Mouse (Mus musculus): Measurements from ENCODE around the gene Ssc4d. TPM values are rescaled to one million over a fixed set of nuclear protein-coding genes. Genes with fewer than 3 reads are reported as not detected.

The Ssc4d gene
- total RNA-seq, 1 experiment from 2014 or later = 3.4 TPM

DNA sequence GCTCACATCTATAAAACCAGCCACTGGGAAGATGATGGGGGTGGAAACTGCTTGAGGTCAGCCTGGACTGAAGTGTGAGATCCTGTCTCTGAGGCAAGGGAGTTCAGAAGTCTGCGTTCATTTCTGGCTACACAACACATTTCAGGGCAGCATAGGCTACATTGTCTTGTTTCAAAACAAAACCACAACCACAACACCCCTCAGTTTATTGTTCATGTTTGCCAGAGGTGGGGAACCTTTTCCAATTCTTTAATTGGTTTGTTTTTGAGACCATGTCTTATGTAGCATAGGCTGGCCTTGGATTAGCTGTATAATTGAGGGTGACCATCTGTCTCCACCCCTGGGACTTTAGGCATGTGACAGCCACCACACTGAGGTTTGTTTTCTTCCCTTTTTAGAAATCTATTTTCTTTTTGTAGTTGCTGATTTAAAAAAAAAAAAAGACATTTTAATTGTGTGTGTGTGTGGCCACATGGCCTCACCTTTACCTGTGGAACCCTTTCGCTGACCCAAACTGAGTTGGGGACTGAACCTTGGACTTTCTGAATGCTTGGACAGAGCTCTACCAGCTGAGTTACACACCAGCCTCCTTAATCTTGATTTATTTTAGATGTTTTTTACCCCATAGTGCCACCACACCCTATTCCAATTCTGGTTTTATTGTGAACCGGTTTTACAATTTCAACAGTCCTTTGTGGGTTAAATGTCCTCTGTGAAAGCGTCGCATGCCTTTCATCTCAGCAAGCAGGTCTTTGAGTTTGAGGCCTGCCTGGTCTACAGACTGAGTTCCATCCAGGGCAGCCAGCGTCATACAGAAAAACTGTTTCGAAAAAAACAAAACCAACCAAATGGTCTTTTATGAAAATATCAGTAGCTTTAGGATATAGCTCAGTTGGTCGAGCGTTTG is 17.8 kb downstream of the Ssc4d start:
- no peak for ATAC-seq (replicated peaks in 1 of 2; ENCODE audit: insufficient read depth in 1 of 2, low FRiP score in 2 of 2, low TSS enrichment in 1 of 2, low read depth in 1 of 2, poor library complexity in 2 of 2, severe bottlenecking in 2 of 2)

DNA sequence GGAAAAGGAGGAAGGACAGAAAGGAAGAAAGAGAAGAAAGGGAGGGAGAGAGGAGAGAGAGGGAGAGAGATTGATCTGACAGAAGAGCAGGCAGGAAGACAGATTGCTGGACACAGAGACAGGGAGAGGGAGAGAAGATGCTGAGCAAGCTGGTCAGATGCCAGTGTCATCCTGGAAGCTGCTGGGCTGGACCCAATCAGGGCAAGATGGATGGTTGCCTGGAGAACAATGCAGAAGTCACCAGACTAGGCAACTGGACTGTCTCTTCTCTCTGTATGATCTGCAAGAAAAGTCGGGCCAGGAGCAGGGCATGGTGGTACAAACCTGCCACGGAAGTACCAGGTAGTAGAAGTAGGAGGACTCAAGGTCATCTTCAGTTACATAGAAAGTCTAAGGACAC is 21.5 kb downstream of the Ssc4d start:
- no peak for ATAC-seq (replicated peaks in 1 of 2; ENCODE audit: insufficient read depth in 1 of 2, low FRiP score in 2 of 2, low TSS enrichment in 1 of 2, low read depth in 1 of 2, poor library complexity in 2 of 2, severe bottlenecking in 2 of 2)

DNA sequence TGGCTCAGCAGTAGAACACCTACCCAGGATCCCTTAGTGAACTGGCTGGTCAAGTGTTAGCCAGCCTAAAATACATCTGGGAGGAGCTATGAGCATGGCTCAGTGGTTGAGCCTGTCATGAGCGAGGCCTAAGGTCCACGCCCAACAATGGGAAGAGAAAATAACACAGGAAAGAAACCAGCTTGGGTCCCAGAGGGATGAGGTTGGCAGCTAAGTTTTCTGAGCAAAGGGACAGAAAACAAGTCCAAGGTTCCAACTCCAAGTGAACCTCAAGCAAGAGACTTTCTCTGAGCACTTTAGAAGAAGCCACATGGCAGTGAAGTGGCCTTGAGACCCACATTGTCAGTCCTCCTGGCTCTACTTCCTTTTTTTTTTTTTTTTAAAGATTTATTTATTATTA is 22.7 kb downstream of the Ssc4d start:
- no peak for ATAC-seq (replicated peaks in 1 of 2; ENCODE audit: insufficient read depth in 1 of 2, low FRiP score in 2 of 2, low TSS enrichment in 1 of 2, low read depth in 1 of 2, poor library complexity in 2 of 2, severe bottlenecking in 2 of 2)

DNA sequence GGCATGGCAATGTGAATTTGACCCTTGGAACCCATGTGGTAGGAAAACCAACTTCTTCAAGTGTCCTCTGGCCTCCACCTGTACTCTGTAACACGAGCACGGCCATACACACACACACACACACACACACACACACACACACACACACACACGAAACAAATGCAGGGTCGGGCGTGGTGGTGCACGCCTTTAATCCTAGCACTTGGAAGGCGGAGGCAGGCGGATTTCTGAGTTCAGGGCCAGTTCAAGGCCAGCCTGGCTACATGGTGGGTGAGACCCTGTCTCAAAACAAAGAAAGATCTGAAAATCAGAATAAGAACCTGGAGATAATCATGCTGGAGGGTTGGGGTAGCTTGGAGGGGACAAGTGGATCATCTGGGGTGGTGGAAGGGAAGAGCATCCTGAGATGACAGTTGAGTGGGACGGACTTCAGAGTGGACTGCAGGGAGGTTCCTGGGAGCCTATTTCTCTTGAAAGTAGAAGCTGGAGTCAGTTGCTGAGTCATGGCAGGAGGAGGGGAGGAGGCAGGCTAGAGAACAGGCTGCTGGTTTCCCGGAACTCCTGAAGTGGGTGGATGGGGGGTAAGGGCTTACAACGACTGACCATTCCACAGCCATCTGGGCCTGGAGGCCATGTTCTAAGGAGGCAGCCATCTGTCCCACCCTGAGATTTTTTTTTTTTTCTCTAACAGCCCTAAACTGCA is 23.5 kb downstream of the Ssc4d start:
- peak in 1 of 2 experiments; percentile 65; a peak in 3 of 4 replicates for ATAC-seq (replicated peaks in 1 of 2; ENCODE audit: insufficient read depth in 1 of 2, low FRiP score in 2 of 2, low TSS enrichment in 1 of 2, low read depth in 1 of 2, poor library complexity in 2 of 2, severe bottlenecking in 2 of 2)

DNA sequence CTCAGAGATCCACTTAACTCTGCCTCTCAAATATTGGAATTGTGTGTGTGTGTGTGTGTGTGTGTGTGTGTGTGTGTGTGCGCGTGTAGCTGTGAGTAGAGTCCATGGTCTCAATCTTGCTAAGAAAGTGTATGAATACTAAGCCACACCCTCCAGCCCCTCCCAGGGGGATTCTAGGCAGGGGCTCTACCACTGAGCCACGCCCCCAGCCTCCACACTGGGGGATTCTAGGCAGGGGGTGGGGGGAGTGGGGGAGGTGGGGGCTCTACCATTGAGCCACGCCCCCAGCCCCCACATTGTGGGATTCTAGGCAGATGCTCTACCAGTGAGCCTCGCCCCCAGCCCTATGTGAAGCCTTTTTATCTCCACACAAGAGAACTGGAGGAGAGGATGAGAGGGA is 27.7 kb downstream of the Ssc4d start:
- no peak for ATAC-seq (replicated peaks in 1 of 2; ENCODE audit: insufficient read depth in 1 of 2, low FRiP score in 2 of 2, low TSS enrichment in 1 of 2, low read depth in 1 of 2, poor library complexity in 2 of 2, severe bottlenecking in 2 of 2)

DNA sequence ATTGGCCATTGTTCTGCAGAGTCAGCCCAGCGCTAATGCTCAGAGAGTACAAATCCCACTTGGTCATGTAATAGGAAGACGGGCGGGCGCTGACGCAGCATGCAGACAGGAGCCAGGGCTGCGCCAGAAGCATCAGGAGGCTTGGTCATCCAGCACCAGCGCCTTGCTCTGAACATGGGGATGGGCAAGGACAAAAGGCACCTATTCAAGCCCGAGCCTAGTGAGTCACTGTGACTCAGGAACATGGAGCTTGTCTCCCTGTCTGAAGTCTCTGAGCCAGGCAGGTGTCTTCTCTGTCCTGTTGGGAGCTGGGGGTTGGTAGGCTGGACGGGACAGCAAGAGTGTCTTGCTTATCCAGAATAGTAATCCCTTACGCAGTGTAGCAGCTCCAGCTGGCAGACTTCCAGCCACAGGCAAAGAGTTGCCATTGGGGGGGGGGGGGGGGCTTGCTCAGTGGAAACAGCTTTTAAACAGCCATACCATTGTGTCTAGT is 28.4 kb downstream of the Ssc4d start:
- no peak for ATAC-seq (replicated peaks in 1 of 2; ENCODE audit: insufficient read depth in 1 of 2, low FRiP score in 2 of 2, low TSS enrichment in 1 of 2, low read depth in 1 of 2, poor library complexity in 2 of 2, severe bottlenecking in 2 of 2)

DNA sequence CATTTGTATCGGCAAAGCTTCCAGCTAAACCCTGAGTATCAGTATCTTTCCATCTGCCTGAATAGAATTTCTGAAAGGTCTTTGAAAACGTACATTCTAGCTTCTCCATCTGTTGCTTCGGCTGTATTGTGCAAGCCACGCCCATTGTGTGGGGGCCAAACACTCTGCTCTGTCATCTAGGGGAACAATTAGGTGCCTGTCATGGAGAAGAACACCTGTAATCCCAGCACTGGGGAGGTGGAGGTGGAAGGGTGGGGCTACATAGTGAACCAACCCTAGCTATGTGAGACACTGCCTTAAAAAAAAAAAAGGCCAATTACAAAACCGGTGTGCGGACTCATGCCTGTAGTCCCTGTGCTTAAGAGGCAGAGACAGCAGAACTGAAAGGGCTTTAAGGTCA is 31.6 kb downstream of the Ssc4d start:
- ATAC-seq (replicated peaks in 1 of 2; ENCODE audit: insufficient read depth in 1 of 2, low FRiP score in 2 of 2, low TSS enrichment in 1 of 2, low read depth in 1 of 2, poor library complexity in 2 of 2, severe bottlenecking in 2 of 2) = no peak

DNA sequence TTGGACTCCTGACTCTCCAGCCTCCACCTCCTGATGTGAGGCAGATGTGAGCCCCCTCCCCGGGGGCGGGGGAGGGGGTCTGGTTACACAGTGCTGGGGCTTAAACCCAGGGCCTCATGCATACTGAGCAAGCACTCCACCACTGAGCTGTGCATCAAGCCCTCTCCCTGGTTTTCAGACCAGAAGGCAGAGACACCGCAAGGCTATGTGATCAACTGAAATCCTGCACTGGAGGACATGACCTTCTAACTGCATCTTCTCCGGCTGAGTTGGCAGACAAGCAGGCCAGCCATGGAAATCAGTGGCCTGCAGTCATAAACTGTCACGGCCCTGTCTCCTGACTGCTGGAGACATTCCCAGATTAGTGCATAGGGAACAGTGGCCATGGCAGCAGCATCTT is 33.7 kb downstream of the Ssc4d start:
- ATAC-seq (replicated peaks in 1 of 2; ENCODE audit: insufficient read depth in 1 of 2, low FRiP score in 2 of 2, low TSS enrichment in 1 of 2, low read depth in 1 of 2, poor library complexity in 2 of 2, severe bottlenecking in 2 of 2) = no peak

DNA sequence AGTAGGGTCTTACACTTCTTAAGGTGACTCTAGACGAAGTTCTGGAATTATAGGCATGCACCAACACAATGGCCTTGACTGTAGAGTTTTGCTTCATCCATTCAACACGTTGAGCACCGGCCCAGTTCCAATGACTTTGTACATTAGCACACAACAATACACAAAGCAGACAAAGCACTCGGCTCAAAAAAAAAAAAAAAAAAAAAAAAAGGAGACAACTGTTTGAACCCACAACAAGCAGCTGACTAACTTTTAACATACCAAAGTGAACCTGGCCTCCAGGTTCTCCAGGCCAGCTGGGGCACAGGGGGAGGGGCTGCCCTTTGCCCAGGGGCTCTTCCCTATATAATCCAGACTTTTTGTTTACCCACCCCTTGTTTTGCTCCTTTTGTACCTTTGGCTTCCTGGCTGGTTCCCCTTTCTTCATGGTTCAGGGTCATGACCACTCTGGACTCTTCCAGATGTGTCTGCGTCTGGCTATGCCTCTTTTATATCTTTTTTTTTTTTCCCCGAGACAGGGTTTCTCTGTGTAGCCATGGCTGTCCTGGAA is 38.6 kb downstream of the Ssc4d start:
- ATAC-seq (replicated peaks in 1 of 2; ENCODE audit: insufficient read depth in 1 of 2, low FRiP score in 2 of 2, low TSS enrichment in 1 of 2, low read depth in 1 of 2, poor library complexity in 2 of 2, severe bottlenecking in 2 of 2) = no peak

DNA sequence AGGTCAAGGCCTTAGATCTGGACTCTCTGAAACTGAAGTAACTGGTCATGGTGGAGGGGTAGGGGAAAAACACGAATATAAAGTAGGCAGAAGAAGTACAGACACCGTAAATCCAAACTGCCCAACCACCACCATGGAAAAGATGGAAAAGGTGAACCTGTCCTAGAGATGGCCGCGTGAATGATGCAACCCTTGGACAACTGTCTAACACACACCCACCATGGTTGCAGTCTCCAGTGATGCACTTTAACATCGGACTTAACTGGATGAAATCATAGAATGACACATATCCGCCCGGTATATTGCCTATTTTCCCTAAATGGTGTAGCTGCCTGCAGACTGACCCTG is 39.2 kb downstream of the Ssc4d start:
- ATAC-seq (replicated peaks in 1 of 2; ENCODE audit: insufficient read depth in 1 of 2, low FRiP score in 2 of 2, low TSS enrichment in 1 of 2, low read depth in 1 of 2, poor library complexity in 2 of 2, severe bottlenecking in 2 of 2) = no peak

DNA sequence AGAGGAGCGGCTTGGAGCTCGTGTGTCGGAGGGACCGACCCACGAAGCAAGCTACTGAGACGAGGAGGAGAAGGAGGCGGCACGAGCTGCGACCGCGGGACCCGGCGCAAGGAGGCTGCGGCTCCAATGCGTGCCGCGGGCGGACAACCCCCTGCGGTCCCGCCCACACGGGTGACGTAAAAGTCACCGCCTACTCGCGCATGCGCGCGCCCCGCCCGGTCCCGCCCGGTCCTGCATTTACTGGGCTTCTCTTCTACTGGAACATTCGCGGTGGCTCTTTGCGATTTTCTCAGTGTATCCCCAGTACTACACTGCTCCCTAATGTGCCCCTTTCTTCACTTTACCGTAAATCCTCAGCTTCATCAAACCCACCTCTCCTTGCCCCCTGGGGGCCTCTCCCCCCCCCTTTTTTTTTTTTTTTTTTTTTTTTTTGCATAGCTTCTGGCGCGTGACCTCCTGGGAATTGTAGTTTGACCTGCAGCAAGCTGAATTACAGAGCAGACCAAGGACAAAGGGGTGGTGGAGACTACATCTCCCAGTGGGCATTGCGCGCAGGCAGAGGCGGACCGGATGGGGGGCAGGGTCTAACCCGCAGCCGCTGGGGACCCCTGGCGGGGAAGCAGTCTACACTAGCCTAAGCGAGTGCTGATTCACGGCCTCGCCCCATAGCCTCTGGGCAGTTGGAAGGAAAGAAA is 39.7 kb downstream of the Ssc4d start, which contains the start of gene Ywhag:
TSS of gene Ywhag (minus strand) at position 136 of the 695 bp plus-strand sequence.
- peak; percentile 91 to 98 for ATAC-seq (replicated peaks in 1 of 2; ENCODE audit: insufficient read depth in 1 of 2, low FRiP score in 2 of 2, low TSS enrichment in 1 of 2, low read depth in 1 of 2, poor library complexity in 2 of 2, severe bottlenecking in 2 of 2)

DNA sequence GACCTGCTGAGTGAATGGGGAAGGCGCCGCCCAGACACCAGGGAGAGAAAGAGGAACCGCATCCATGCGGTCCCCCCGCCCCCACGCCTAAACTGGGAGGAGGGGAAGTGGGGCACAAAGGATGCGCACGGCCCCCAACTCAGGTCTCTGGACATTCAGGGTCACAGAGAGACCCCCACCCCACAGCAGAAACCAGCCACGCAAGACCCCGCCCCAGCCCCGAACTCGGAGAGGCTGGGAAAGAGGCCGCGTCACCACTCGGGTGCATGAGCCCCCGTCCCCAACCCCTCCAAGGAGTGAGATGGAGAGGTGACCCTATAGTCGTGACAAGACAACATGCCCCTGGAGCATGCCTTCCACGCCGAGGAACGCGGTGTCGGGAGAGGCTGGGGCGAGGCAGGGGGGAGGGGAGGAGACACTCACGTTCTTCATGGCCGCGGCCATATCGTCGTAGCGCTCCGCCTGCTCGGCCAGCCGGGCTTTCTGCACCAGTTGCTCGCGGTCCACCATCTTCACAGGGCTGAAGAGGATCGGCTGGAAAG is 40.4 kb downstream of the Ssc4d start:
- peak; percentile 44 to 57 for ATAC-seq (replicated peaks in 1 of 2; ENCODE audit: insufficient read depth in 1 of 2, low FRiP score in 2 of 2, low TSS enrichment in 1 of 2, low read depth in 1 of 2, poor library complexity in 2 of 2, severe bottlenecking in 2 of 2)

DNA sequence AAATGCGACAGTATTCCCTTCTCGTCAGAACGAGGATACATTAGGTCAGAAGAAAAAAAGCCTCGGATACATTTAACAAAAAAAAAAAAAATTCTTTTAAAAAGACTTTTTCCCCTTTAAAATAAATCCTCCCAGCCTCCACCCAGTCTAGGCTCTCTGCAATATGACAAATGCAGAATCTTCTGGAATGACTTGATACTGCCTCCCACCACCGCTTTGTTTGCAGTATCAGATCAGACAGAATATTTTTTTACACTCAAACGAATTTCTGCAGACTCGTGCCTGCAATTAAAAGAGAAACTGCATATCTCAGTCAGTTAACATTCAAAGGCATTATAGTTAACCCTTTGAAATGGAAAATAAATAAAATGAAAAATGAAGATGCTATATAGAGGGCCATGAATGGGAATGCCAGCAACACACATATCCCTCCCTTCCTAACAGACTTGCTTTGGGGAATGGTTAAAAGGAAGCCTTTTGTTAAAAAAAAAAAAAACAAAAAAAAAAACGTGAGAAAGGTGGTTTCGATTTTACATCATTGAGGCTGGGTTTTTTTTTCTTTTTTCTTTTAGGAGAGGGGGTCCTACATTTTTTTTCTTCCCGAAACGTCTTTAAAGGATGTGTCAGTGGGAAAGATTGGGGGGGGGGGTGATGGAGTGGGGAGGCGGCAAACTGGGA is 41.0 kb downstream of the Ssc4d start:
- no peak for ATAC-seq (replicated peaks in 1 of 2; ENCODE audit: insufficient read depth in 1 of 2, low FRiP score in 2 of 2, low TSS enrichment in 1 of 2, low read depth in 1 of 2, poor library complexity in 2 of 2, severe bottlenecking in 2 of 2)

DNA sequence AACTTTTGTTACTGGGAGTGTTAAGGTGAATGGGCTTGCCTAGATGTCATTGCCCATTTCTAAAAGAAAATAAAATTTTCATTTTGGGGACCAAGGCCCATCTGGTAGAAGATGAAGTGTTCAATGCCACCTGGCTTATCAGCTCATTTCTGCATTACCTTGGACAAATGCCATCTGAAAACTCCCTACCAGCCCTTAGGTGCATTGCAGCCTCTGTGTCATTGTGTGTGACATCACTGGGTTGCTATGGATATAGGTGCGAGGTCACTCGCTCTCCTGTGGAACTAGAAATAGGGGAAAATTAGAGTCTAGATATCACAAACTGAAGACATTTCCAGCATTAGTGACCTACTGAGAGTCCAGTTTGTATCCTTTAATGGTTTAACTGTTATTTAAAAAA is 42.0 kb downstream of the Ssc4d start:
- no peak for ATAC-seq (replicated peaks in 1 of 2; ENCODE audit: insufficient read depth in 1 of 2, low FRiP score in 2 of 2, low TSS enrichment in 1 of 2, low read depth in 1 of 2, poor library complexity in 2 of 2, severe bottlenecking in 2 of 2)

DNA sequence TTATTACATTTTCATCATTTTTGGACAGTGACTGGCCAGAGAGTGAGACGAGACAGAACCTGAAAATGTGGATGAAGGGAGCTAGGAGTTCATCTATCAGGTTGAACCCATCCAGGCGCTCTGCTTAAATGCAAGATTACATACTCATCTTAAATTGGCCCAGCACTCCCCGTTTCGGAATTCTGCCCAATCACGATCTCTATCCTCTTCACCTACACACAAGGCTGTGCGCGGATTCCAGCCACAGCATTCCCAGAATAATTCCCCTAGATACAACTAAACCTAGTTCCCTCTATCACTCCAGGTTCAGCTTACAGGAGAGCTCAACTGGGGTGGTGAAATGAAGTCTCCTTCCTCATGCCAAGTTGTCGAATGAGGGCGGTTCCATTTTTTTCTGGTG is 42.8 kb downstream of the Ssc4d start:
- no peak for ATAC-seq (replicated peaks in 1 of 2; ENCODE audit: insufficient read depth in 1 of 2, low FRiP score in 2 of 2, low TSS enrichment in 1 of 2, low read depth in 1 of 2, poor library complexity in 2 of 2, severe bottlenecking in 2 of 2)

DNA sequence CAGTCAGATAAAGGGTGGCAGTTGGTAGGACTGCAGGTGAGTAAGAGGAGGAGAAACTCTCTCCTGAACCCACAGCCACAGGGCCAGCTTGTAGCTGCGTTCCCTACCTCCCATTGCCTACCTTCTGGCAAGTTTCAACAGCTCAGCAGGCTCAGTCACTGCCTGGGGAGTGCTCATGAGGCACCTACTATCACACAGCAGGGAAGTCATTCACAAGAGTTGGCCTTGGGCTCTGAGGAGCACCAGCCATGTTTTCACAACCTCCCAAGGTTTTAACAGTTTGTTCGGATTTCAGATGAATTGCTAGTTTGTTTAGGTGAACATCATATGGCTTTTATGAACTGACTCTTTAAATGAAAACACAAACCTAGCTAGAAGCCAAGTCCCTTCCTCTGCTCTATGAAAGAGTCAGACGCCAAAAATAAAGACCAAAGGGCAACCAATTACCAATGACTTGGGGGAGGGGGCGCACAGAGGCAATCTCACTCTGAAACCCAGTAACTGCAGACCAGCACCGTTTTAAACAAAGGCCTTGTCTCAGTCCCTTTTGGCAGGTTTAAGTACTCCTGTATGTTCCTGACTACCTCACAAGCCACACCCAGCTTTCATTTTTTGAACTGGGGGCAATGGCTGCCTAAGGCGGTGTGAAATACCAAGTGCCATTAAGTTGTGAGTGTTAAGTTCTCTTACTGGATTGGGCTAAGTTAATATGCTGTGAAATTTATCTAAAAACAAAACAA is 44.5 kb downstream of the Ssc4d start:
- no peak for ATAC-seq (replicated peaks in 1 of 2; ENCODE audit: insufficient read depth in 1 of 2, low FRiP score in 2 of 2, low TSS enrichment in 1 of 2, low read depth in 1 of 2, poor library complexity in 2 of 2, severe bottlenecking in 2 of 2)

Data from hematopoietic stem cell, adult 5-6 weeks (primary cell).